Mouse (Mus musculus) MEL (cell line): ENCODE measurements around the gene Padi6. TPM values are rescaled to one million over a fixed set of nuclear protein-coding genes. Genes with fewer than 3 reads are reported as not detected.

ENCODE experiments used
- DNase-seq: peaks from one replicate; pipeline ENCODE4 v3.0.0; 2011; ENCODE audit warnings: low read depth, low spot score
- H3K27ac ChIP-seq: 2 replicates; pipeline ENCODE4 v1.5.1; 2012; ENCODE audit warnings: low read depth, mild to moderate bottlenecking, control low read depth, low read length, moderate library complexity; ENCODE audit not compliant: control insufficient read depth
- H3K27me3 ChIP-seq, 2 experiments: fragments of 150-350 bp in 1 of 2; sonication (generic) in 1 of 2; 2 replicates each; pipeline ENCODE4 v1.6.1; 2012; ENCODE audit warnings: low read length in 2 of 2, mild to moderate bottlenecking in 2 of 2, improper control_type of control experiment in 1 of 2, moderate library complexity in 1 of 2; ENCODE audit not compliant: insufficient read depth in 2 of 2, control insufficient read depth in 1 of 2
- H3K36me3 ChIP-seq, 2 experiments: 2 replicates each; pipeline ENCODE4 v1.6.1; 2012 to 2014; ENCODE audit warnings: low read length in 2 of 2, improper control_type of control experiment in 1 of 2, inconsistent platforms in 1 of 2, mild to moderate bottlenecking in 1 of 2; ENCODE audit not compliant: insufficient read depth in 2 of 2, control insufficient read depth in 1 of 2
- H3K4me1 ChIP-seq, 2 experiments: fragments of 150-350 bp in 1 of 2; sonication (generic) in 1 of 2; 2 replicates each; pipeline ENCODE4 v1.6.1; 2012; ENCODE audit warnings: low read length in 2 of 2, improper control_type of control experiment in 1 of 2, mild to moderate bottlenecking in 1 of 2; ENCODE audit not compliant: insufficient read depth in 2 of 2, control insufficient read depth in 1 of 2
- H3K4me3 ChIP-seq, 2 experiments: fragments of 150-350 bp in 1 of 2; sonication (generic) in 1 of 2; 2 replicates each; pipeline ENCODE4 v1.5.1; 2012; ENCODE audit warnings: low read depth in 2 of 2, low read length in 2 of 2, mild to moderate bottlenecking in 2 of 2, moderate library complexity in 2 of 2, control low read depth in 1 of 2, improper control_type of control experiment in 1 of 2; ENCODE audit not compliant: control insufficient read depth in 1 of 2, insufficient read depth in 1 of 2
- H3K79me2 ChIP-seq: 2 replicates; pipeline ENCODE4 v1.6.1; 2012; ENCODE audit warnings: mild to moderate bottlenecking, low read length, moderate library complexity; ENCODE audit not compliant: control insufficient read depth, poor library complexity, insufficient read depth
- H3K9ac ChIP-seq: 2 replicates; pipeline ENCODE4 v1.6.1; 2012; ENCODE audit warnings: low read depth, mild to moderate bottlenecking, control low read depth, low read length, moderate library complexity; ENCODE audit not compliant: control insufficient read depth, poor library complexity, severe bottlenecking
- H3K9me3 ChIP-seq: fragments of 150-350 bp; sonication (generic); replicated peaks from 2 replicates; pipeline ENCODE4 v1.6.1; 2012; ENCODE audit warnings: mild to moderate bottlenecking, low read length, improper control_type of control experiment, moderate library complexity; ENCODE audit not compliant: insufficient read depth
- CTCF ChIP-seq, 3 experiments: IDR thresholded peaks in 2 of 3; conservative IDR thresholded peaks in 1 of 3; 2 replicates each; pipeline ENCODE4 v1.5.1; 2011 to 2012; ENCODE audit warnings: low read length in 3 of 3, low read depth in 2 of 3, mild to moderate bottlenecking in 2 of 3, improper control_type of control experiment in 1 of 3, inconsistent platforms in 1 of 3, mixed read lengths in 1 of 3, moderate library complexity in 1 of 3; ENCODE audit not compliant: control insufficient read depth in 1 of 3, insufficient read depth in 1 of 3, poor library complexity in 1 of 3, severe bottlenecking in 1 of 3
- EP300 ChIP-seq, 2 experiments: IDR thresholded peaks; 2 replicates each; pipeline ENCODE4 v1.6.1; 2011; ENCODE audit warnings: improper control_type of control experiment in 2 of 2, low read length in 2 of 2, low read depth in 1 of 2, mild to moderate bottlenecking in 1 of 2
- GATA1 ChIP-seq: IDR thresholded peaks from 2 replicates; pipeline ENCODE4 v1.6.1; 2011; ENCODE audit warnings: low read depth, low read length, improper control_type of control experiment
- MAX ChIP-seq: IDR thresholded peaks from 2 replicates; pipeline ENCODE4 v1.6.1; 2011; ENCODE audit warnings: low read length, improper control_type of control experiment
- MAZ ChIP-seq: IDR thresholded peaks from 2 replicates; pipeline ENCODE4 v1.6.1; 2012; ENCODE audit warnings: low read depth, mild to moderate bottlenecking, inconsistent platforms, low read length, improper control_type of control experiment
- MEF2A ChIP-seq: IDR thresholded peaks from 2 replicates; pipeline ENCODE4 v1.6.1; 2014; ENCODE audit warnings: low read depth, mild to moderate bottlenecking, inconsistent platforms, low read length, improper control_type of control experiment; ENCODE audit not compliant: poor library complexity, insufficient replicate concordance, severe bottlenecking; ENCODE audit errors: extremely low read depth
- MXI1 ChIP-seq: IDR thresholded peaks from 2 replicates; pipeline ENCODE4 v1.6.1; 2011; ENCODE audit warnings: mild to moderate bottlenecking, low read depth, low read length, improper control_type of control experiment
- MYC ChIP-seq: IDR thresholded peaks from 2 replicates; pipeline ENCODE4 v1.6.1; 2011; ENCODE audit warnings: low read depth, mild to moderate bottlenecking, low read length, improper control_type of control experiment, moderate library complexity
- NELFE ChIP-seq: IDR thresholded peaks from 2 replicates; pipeline ENCODE4 v1.6.1; 2011; ENCODE audit warnings: low read depth, low read length, improper control_type of control experiment
- NRF1 ChIP-seq: IDR thresholded peaks from 2 replicates; pipeline ENCODE4 v1.6.1; 2014; ENCODE audit warnings: low read depth, mild to moderate bottlenecking, inconsistent platforms, low read length, improper control_type of control experiment, moderate library complexity; ENCODE audit not compliant: poor library complexity, insufficient read depth, severe bottlenecking
- POLR2A ChIP-seq, 2 experiments: IDR thresholded peaks; 2 replicates each; pipeline ENCODE4 v1.6.1; 2011 to 2012; ENCODE audit warnings: low read length in 2 of 2, mild to moderate bottlenecking in 2 of 2, control low read depth in 1 of 2, improper control_type of control experiment in 1 of 2, low read depth in 1 of 2, moderate library complexity in 1 of 2; ENCODE audit not compliant: control insufficient read depth in 1 of 2, insufficient read depth in 1 of 2, poor library complexity in 1 of 2
- POLR2AphosphoS2 ChIP-seq: IDR thresholded peaks from 2 replicates; pipeline ENCODE4 v1.6.1; 2011; ENCODE audit warnings: low read length, improper control_type of control experiment
- POLR2AphosphoS5 ChIP-seq: IDR thresholded peaks from 2 replicates; pipeline ENCODE4 v1.6.1; 2012; ENCODE audit warnings: low read depth, borderline replicate concordance, mild to moderate bottlenecking, inconsistent platforms, low read length, moderate library complexity, mixed read lengths
- RAD21 ChIP-seq: IDR thresholded peaks from 2 replicates; pipeline ENCODE4 v1.6.1; 2011; ENCODE audit warnings: mild to moderate bottlenecking, low read depth, low read length, improper control_type of control experiment
- SIN3A ChIP-seq: IDR thresholded peaks from 2 replicates; pipeline ENCODE4 v1.6.1; 2012; ENCODE audit warnings: low read length, improper control_type of control experiment, inconsistent platforms
- TBP ChIP-seq: IDR thresholded peaks from 2 replicates; pipeline ENCODE4 v1.8.0; 2011; ENCODE audit warnings: low read depth, low read length, improper control_type of control experiment
- UBTF ChIP-seq: IDR thresholded peaks from 2 replicates; pipeline ENCODE4 v1.6.1; 2012; ENCODE audit warnings: low read depth, mild to moderate bottlenecking, inconsistent platforms, low read length, improper control_type of control experiment, moderate library complexity, borderline replicate concordance; ENCODE audit not compliant: insufficient read depth
- USF2 ChIP-seq, 2 experiments: IDR thresholded peaks; 2 replicates each; pipeline ENCODE4 v1.6.1; 2011 to 2012; ENCODE audit warnings: improper control_type of control experiment in 2 of 2, low read length in 2 of 2, borderline replicate concordance in 1 of 2, inconsistent platforms in 1 of 2, low read depth in 1 of 2, mild to moderate bottlenecking in 1 of 2; ENCODE audit not compliant: insufficient read depth in 1 of 2
- ZC3H11A ChIP-seq: IDR thresholded peaks from 2 replicates; pipeline ENCODE4 v1.6.1; 2012; ENCODE audit warnings: low read depth, mild to moderate bottlenecking, inconsistent platforms, low read length, improper control_type of control experiment
- ZMIZ1 ChIP-seq: IDR thresholded peaks from 2 replicates; pipeline ENCODE4 v1.6.1; 2012; ENCODE audit warnings: low read depth, mild to moderate bottlenecking, inconsistent platforms, low read length, improper control_type of control experiment, moderate library complexity
- polyA plus RNA-seq, 2 experiments: library from polyadenylated mRNA; stranded (reverse) in 1 of 2; unstranded in 1 of 2; fragments of >175 nt in 1 of 2; fragments of >200 nt in 1 of 2; gene quantifications; 2 replicates each; pipeline versions ENCODE4 v1.2.1 to v1.2.4; 2012; ENCODE audit warnings: low replicate concordance in 2 of 2, low read depth in 1 of 2; ENCODE audit not compliant: insufficient read length in 2 of 2, insufficient read depth in 1 of 2, missing spikeins in 1 of 2
- total RNA-seq: library from RNA; depleted of rRNA; stranded (reverse); fragments of 300-350 nt; gene quantifications from 2 replicates; pipeline ENCODE4 v1.2.3, GENCODE M21; 2012

Padi6 gene
- total and polyA plus RNA-seq, 3 experiments = not detected

- no peak for TF ChIP-seq ZC3H11A
Measured at GRCm38 (mm10) chr4:140701716-140702561, 40.5 kb downstream of the Padi6 start (continued).

- Histone ChIP-seq H3K36me3 (peaks cover 8 to 28% of the 10 kb centered on the region in 2 experiments), H3K27ac (peak overlapping the region; percentile 99), H3K4me1 (peaks cover 2 to 23% of the 10 kb centered on the region in 2 experiments; a peak in 3 of 4 replicates), H3K9ac (peak overlapping the region; percentile 91), H3K9me3 (no peaks in the 10 kb centered on the region), H3K4me3 (peak overlapping the region; percentile 70 to 91), H3K27me3 (no peaks in the 10 kb centered on the region), H3K79me2 (peaks cover 59% of the 10 kb centered on the region)
- TF ChIP-seq MAX (peak; percentile 66), USF2 (IDR thresholded peaks at IDR 0.05; ENCODE audit: borderline replicate concordance in 1 of 2, insufficient read depth in 1 of 2, low read depth in 1 of 2, low read length in 2 of 2) (no peak), EP300 (IDR thresholded peaks at IDR 0.05; ENCODE audit: low read depth in 1 of 2, low read length in 2 of 2) (no peak), NRF1 (peak; percentile 23; the same call in 1 of the 2 replicates), POLR2A (IDR thresholded peaks at IDR 0.05; ENCODE audit: control insufficient read depth in 1 of 2, insufficient read depth in 1 of 2, low read depth in 1 of 2, low read length in 2 of 2, poor library complexity in 1 of 2) (peak; percentile 44 to 74), MYC (peak; percentile 69; the same call in 1 of the 2 replicates), POLR2AphosphoS5 (peak; percentile 81; the same call in 1 of the 2 replicates), GATA1 (no peak), POLR2AphosphoS2 (0 out of 2 replicates have a peak, but pooled peaks have one; percentile 42), UBTF (peak; percentile 41; the same call in 1 of the 2 replicates), MAZ (no peak), CTCF (IDR thresholded peaks at IDR 0.05 in 2 of 3, conservative IDR thresholded peaks at IDR 0.05 in 1 of 3; ENCODE audit: control insufficient read depth in 1 of 3, insufficient read depth in 1 of 3, low read depth in 2 of 3, low read length in 3 of 3, poor library complexity in 1 of 3, severe bottlenecking in 1 of 3) (peak in 2 of 3 experiments; percentile 50 to 83; a peak in 5 of 6 replicates), ZC3H11A (no peak), TBP (0 out of 2 replicates have a peak, but pooled peaks have one; percentile 22), MEF2A (no peak), NELFE (0 out of 2 replicates have a peak, but pooled peaks have one; percentile 46), MXI1 (peak; percentile 91), SIN3A (peak; percentile 88), RAD21 (no peak), ZMIZ1 (peak; percentile 22; the same call in 1 of the 2 replicates)
- DNase-seq = peak; percentile 83
Measured at GRCm38 (mm10) chr4:140701049-140701715, 41.3 kb downstream of the Padi6 start.
